Mouse (Mus musculus) heart, adult 8-10 months (tissue): Measurements from ENCODE around the gene Hdac9. TPM values are rescaled to one million over a fixed set of nuclear protein-coding genes. Genes with fewer than 3 reads are reported as not detected.
"Not testable (repeated sequence)": the region's sequence is repeated elsewhere in the genome, so short reads cannot be mapped to it uniquely, and the experiment has no call there.

ENCODE experiments used
- DNase-seq: peaks from one replicate; pipeline ENCODE4 v3.0.0; 2022; ENCODE audit warnings: low spot score
- total RNA-seq, 4 experiments: library from RNA; stranded (reverse); gene quantifications; 2 replicates each; pipeline ENCODE4 v1.2.4; 2022

The Hdac9 gene
- total RNA-seq, 4 experiments from 2014 or later = 15.6 to 20.6 (median 19.3) TPM

- no peak for DNase-seq
These were observed 803.6 kb downstream of the Hdac9 start for GRCm38 (mm10) chr12:34113336-34113735.

GRCm38 (mm10) chr12:34092953-34093352, 823.9 kb downstream of the Hdac9 start:
- no peak for DNase-seq

GRCm38 (mm10) chr12:34091851-34092250, 825.0 kb downstream of the Hdac9 start:
- DNase-seq = no peak

- no peak for DNase-seq
These were observed 829.5 kb downstream of the Hdac9 start for GRCm38 (mm10) chr12:34087292-34087942.

- no peak for DNase-seq
These were observed 839.9 kb downstream of the Hdac9 start for GRCm38 (mm10) chr12:34076981-34077380.

GRCm38 (mm10) chr12:34075805-34076509, 840.9 kb downstream of the Hdac9 start:
- DNase-seq = peak; percentile 35

- DNase-seq = no peak
These were observed 864.4 kb downstream of the Hdac9 start for GRCm38 (mm10) chr12:34052508-34052907.

- DNase-seq = no peak
These were observed 864.9 kb downstream of the Hdac9 start for GRCm38 (mm10) chr12:34052036-34052435.

GRCm38 (mm10) chr12:34051112-34051511, 865.8 kb downstream of the Hdac9 start:
- no peak for DNase-seq

GRCm38 (mm10) chr12:34040949-34041348, 875.9 kb downstream of the Hdac9 start:
- no peak for DNase-seq

- DNase-seq = no peak
These were observed 876.8 kb downstream of the Hdac9 start for GRCm38 (mm10) chr12:34040061-34040460.

GRCm38 (mm10) chr12:34009796-34010195, 907.1 kb downstream of the Hdac9 start:
- DNase-seq = not testable (repeated sequence)

Other genes with a start within 250 kb of the Hdac9 start
- not detected for gene Prps1l1, start 67.7 kb upstream of the Hdac9 start, total RNA-seq
- 10 to 100 TPM; 57.1 to 78.2 (median 70.0) TPM for gene Snx13, start 130.1 kb upstream of the Hdac9 start, total RNA-seq